Mouse (Mus musculus) bone marrow, adult 2 months (tissue): ENCODE measurements around the gene Hebp1. TPM values are rescaled to one million over a fixed set of nuclear protein-coding genes. Genes with fewer than 3 reads are reported as not detected.

ENCODE experiments used
- H3K27ac ChIP-seq: fragments of 200-500 bp; 2 replicates; pipeline ENCODE4 v1.5.1; 2012; ENCODE audit warnings: low read depth, mild to moderate bottlenecking, control low read depth, inconsistent platforms, low read length; ENCODE audit not compliant: control insufficient read depth, poor library complexity, insufficient read depth
- H3K4me1 ChIP-seq: fragments of 200-500 bp; 2 replicates; pipeline ENCODE4 v1.6.1; 2011; ENCODE audit warnings: low read length; ENCODE audit not compliant: control insufficient read depth, insufficient read depth
- H3K4me3 ChIP-seq: fragments of 200-500 bp; replicated peaks from 2 replicates; pipeline ENCODE3; 2011; ENCODE audit warnings: mild to moderate bottlenecking, low read depth, low read length, control low read depth; ENCODE audit not compliant: control insufficient read depth
- CTCF ChIP-seq: fragments of 200-500 bp; IDR thresholded peaks from 2 replicates; pipeline ENCODE4 v1.5.1; 2011; ENCODE audit warnings: low read length, control low read depth; ENCODE audit not compliant: control insufficient read depth, insufficient read depth
- POLR2A ChIP-seq: fragments of 200-500 bp; IDR thresholded peaks from 2 replicates; pipeline ENCODE4 v1.6.1; 2011; ENCODE audit warnings: low read depth, mild to moderate bottlenecking, control low read depth, low read length, borderline replicate concordance; ENCODE audit not compliant: control insufficient read depth
- WGBS: fragments of 180-500 bp; shearing (Covaris S2); methylation state at CpG from one replicate; pipeline ENCODE4 v1.1.7; 2018; 5-methylcytosine and 5-hydroxymethylcytosine counted together
- polyA plus RNA-seq: library from polyadenylated mRNA; stranded (reverse); fragments of >200 nt; gene quantifications from 2 replicates; pipeline ENCODE4 v1.2.4, GENCODE M21; 2011; ENCODE audit warnings: low replicate concordance; ENCODE audit not compliant: missing spikeins, insufficient read depth, insufficient read length

Hebp1 gene
- polyA plus RNA-seq, 1 experiment: 103 TPM

- peak overlapping the region; percentile 62; the same call in 1 of the 2 replicates for H3K27ac ChIP-seq
- no peak overlapping the region for H3K4me3 ChIP-seq
- WGBS: 82% methylated on average over 6 of the region's 6 CpGs
- no peak for TF ChIP-seq CTCF
- no peak for TF ChIP-seq POLR2A
- H3K4me1 ChIP-seq: peaks cover 4% of the 10 kb centered on the region
Measured at GRCm38 (mm10) chr6:135230586-135230985, 32.8 kb upstream of the Hebp1 start.

- Histone ChIP-seq H3K4me3 (no peak overlapping the region), H3K4me1 (peaks cover 4% of the 10 kb centered on the region), H3K27ac (0 out of 2 replicates have a peak overlapping the region, but pooled peaks have one; percentile 3)
- WGBS: 20% methylated on average over 10 of the region's 10 CpGs
- TF ChIP-seq POLR2A: no peak
Measured at GRCm38 (mm10) chr6:135228465-135228941, 30.7 kb upstream of the Hebp1 start.

GRCm38 (mm10) chr6:135223786-135224416 lies 26.1 kb upstream of the Hebp1 start:
- TF ChIP-seq POLR2A (no peak), CTCF (no peak)
- Histone ChIP-seq H3K27ac (no peak overlapping the region), H3K4me1 (peaks cover 4% of the 10 kb centered on the region), H3K4me3 (no peak overlapping the region)
- 59% methylated on average over 6 of the region's 6 CpGs for WGBS

DNA sequence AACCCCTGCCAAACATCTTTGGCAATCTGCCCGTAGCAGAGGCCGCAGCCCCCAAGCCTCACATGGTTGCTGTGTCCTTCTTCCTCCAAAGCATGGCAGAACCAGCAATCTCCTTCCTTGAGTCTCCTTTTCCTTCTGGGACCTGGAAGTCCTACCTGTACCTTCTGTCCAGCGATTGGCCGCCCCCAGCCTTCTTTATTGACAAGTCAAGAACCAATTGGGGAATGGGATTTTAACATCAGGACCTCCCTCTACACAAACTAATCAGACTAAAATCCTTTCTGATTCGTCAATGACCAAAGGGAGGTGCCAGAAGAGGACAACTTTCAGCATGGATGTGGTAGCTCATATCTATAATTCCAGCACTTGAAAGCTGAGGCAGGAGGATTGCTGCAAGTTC lies 22.1 kb upstream of the Hebp1 start:
- H3K4me3 ChIP-seq: no peak overlapping the region
- 72% methylated on average over 5 of the region's 5 CpGs for WGBS
- TF ChIP-seq POLR2A (no peak), CTCF (no peak)
- H3K27ac ChIP-seq: no peak overlapping the region
- peaks cover 2% of the 10 kb centered on the region; the same call in 1 of the 2 replicates for H3K4me1 ChIP-seq

- WGBS: 20% methylated on average over 8 of the region's 8 CpGs
- peaks cover 2% of the 10 kb centered on the region; the same call in 1 of the 2 replicates for H3K4me1 ChIP-seq
- TF ChIP-seq POLR2A (no peak), CTCF (no peak)
- no peak overlapping the region for H3K27ac ChIP-seq
- no peak overlapping the region for H3K4me3 ChIP-seq
Measured at GRCm38 (mm10) chr6:135218330-135218729, 20.5 kb upstream of the Hebp1 start.

DNA sequence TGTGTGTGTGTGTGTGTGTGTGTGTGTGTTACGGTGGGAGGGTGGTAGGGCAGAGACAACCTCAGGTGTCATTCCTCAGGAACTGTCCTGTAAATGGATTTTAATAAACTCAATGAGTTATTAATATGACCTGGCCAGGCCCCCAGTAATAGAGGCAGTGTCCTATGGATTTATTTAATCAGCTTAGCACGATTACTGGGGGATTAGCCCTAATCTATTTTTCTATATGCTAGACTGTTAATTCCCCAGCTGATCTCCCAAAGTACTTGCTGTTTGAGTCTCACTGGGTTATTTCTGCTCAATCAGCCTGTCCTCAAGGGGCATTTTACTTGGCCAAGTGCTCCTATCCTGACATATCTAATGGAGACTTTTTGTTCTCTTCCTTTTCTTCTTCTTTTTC lies 14.8 kb upstream of the Hebp1 start:
- no peak overlapping the region for H3K4me3 ChIP-seq
- H3K27ac ChIP-seq: no peak overlapping the region
- WGBS: 86% methylated on average over 2 of the region's 2 CpGs
- no peaks in the 10 kb centered on the region; the same call in 1 of the 2 replicates for H3K4me1 ChIP-seq
- no peak for TF ChIP-seq POLR2A
- TF ChIP-seq CTCF: no peak

GRCm38 (mm10) chr6:135211169-135211568 lies 13.3 kb upstream of the Hebp1 start:
- no peaks in the 10 kb centered on the region for H3K4me1 ChIP-seq
- H3K4me3 ChIP-seq: no peak overlapping the region
- WGBS: 83% methylated on average over 7 of the region's 7 CpGs
- H3K27ac ChIP-seq: no peak overlapping the region
- TF ChIP-seq CTCF (no peak), POLR2A (no peak)

GRCm38 (mm10) chr6:135206909-135207308 lies 9.1 kb upstream of the Hebp1 start:
- H3K27ac ChIP-seq: no peak overlapping the region
- TF ChIP-seq CTCF (no peak), POLR2A (no peak)
- H3K4me3 ChIP-seq: no peak overlapping the region
- no peaks in the 10 kb centered on the region; the same call in 1 of the 2 replicates for H3K4me1 ChIP-seq
- WGBS: 84% methylated on average over 8 of the region's 8 CpGs
